Mouse (Mus musculus) effector memory CD4-positive, alpha-beta T cell, adult 7 months (primary cell): ENCODE data around the gene Klb. TPM values are rescaled to one million over a fixed set of nuclear protein-coding genes. Genes with fewer than 3 reads are reported as not detected.

ENCODE experiments used
- polyA plus RNA-seq: library from polyadenylated mRNA; unstranded; fragments of 100-300 nt; shearing (Covaris generic); gene quantifications from one replicate; pipeline ENCODE4 v1.2.1, GENCODE M21; 2017

Gene Klb
- not detected for polyA plus RNA-seq

GRCm38 (mm10) chr5:65348168-65348567 is at the start of gene Klb:
TSS of gene Klb (plus strand) at chr5:65348314.

GRCm38 (mm10) chr5:65335298-65336074 is 12.6 kb upstream of the Klb start, which contains the start of gene Rfc1:
TSS of gene Rfc1 (minus strand) at chr5:65335670.

GRCm38 (mm10) chr5:65390648-65391644 is 42.8 kb downstream of the Klb start, which contains the start of the genes Rpl9 and Lias:
TSS of gene Rpl9 (minus strand) at chr5:65391444.
TSS of gene Lias (plus strand) at chr5:65391497.

Other genes starting within 250 kb of the Klb start
- gene Klhl5, start 240.8 kb upstream of the Klb start, polyA plus RNA-seq = 39.1 TPM
- 1.9 TPM for gene Wdr19, start 148.6 kb upstream of the Klb start, polyA plus RNA-seq
- gene Rfc1, start 12.6 kb upstream of the Klb start, polyA plus RNA-seq = 38.6 TPM
- 978 TPM for gene Rpl9, start 43.1 kb downstream of the Klb start, polyA plus RNA-seq
- gene Lias, start 43.2 kb downstream of the Klb start, polyA plus RNA-seq = 31.3 TPM
- 28.9 TPM for gene Ugdh, start 87.6 kb downstream of the Klb start, polyA plus RNA-seq
- gene Gm43552, start 144.5 kb downstream of the Klb start, polyA plus RNA-seq = not detected
- gene Smim14, start 188.9 kb downstream of the Klb start, polyA plus RNA-seq = 121 TPM
- gene Ube2k, start 188.9 kb downstream of the Klb start, polyA plus RNA-seq = 115 TPM